Mouse (Mus musculus): ENCODE results near the gene Efna3.
A peak's percentile ranks its signal among the peaks of the same experiment; 100 is the strongest.

The Efna3 gene

GRCm38 (mm10) chr3:89330948-89331347, 8.2 kb upstream of the Efna3 start:
- Histone ChIP-seq H3K36me3 (ENCODE audit: control insufficient read depth, insufficient read depth, low read length, poor library complexity, severe bottlenecking) (no peaks in the 10 kb centered on the region), H3K27me3 (ENCODE audit: control insufficient read depth, insufficient read depth, low read length, poor library complexity, severe bottlenecking) (no peaks in the 10 kb centered on the region)
- DNase-seq (ENCODE audit: low read depth, low spot score), result no peak

DNA sequence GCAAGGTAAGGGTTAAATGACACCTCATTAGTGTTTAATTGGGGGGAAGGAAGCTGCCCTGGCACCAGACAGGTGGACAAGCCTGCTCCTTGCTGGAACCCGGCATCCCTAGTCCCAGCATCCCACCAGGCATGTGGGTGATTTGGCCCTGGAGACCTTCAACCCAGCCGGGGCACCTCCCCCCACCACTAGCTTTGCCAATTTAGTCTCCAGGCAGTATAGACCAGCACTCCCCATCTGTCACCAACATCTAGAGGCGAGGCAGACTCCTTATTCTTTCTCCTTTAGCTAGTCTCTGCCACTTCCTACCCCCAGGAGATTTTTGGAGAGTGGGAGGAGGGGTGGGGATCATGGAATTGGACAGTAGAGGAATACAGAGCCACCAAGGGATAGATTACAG, 7.6 kb upstream of the Efna3 start:
- no peaks in the 10 kb centered on the region for H3K27me3 ChIP-seq (ENCODE audit: control insufficient read depth, insufficient read depth, low read length, poor library complexity, severe bottlenecking)
- no peaks in the 10 kb centered on the region for H3K36me3 ChIP-seq (ENCODE audit: control insufficient read depth, insufficient read depth, low read length, poor library complexity, severe bottlenecking)
- DNase-seq (ENCODE audit: low read depth, low spot score), result no peak

DNA sequence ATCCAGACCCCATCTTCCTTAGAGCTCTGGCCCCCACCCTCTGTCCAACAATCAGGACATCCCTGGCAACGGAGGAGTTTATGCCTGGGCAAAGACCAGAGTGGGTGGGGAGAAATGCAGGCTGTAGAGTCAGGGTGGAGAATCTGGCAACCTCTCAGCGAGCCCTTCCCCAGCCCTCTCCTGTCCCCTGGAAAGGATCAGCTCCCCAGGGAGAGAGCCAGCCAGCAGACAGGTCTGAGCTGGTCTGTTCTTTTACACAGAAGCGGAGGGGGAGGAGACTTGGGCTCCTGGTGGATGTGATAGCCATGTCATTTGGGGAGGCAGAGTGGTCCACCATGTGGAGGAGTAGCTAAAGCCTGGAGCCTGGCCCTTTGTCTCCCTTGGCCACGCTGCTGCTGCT, 5.9 kb upstream of the Efna3 start:
- Histone ChIP-seq H3K27me3 (ENCODE audit: control insufficient read depth, insufficient read depth, low read length, poor library complexity, severe bottlenecking) (no peaks in the 10 kb centered on the region), H3K36me3 (ENCODE audit: control insufficient read depth, insufficient read depth, low read length, poor library complexity, severe bottlenecking) (no peaks in the 10 kb centered on the region)
- DNase-seq (ENCODE audit: low read depth, low spot score), result no peak

GRCm38 (mm10) chr3:89327371-89327870, 4.7 kb upstream of the Efna3 start:
- no peaks in the 10 kb centered on the region for H3K27me3 ChIP-seq (ENCODE audit: control insufficient read depth, insufficient read depth, low read length, poor library complexity, severe bottlenecking)
- no peaks in the 10 kb centered on the region for H3K36me3 ChIP-seq (ENCODE audit: control insufficient read depth, insufficient read depth, low read length, poor library complexity, severe bottlenecking)
- no peak for DNase-seq (ENCODE audit: low read depth, low spot score)

GRCm38 (mm10) chr3:89325882-89326281, 3.1 kb upstream of the Efna3 start:
- no peaks in the 10 kb centered on the region for H3K36me3 ChIP-seq (ENCODE audit: control insufficient read depth, insufficient read depth, low read length, poor library complexity, severe bottlenecking)
- DNase-seq (ENCODE audit: low read depth, low spot score), result no peak

GRCm38 (mm10) chr3:89322131-89322500, 649 bp downstream of the Efna3 start:
- Histone ChIP-seq H3K36me3 (ENCODE audit: control insufficient read depth, insufficient read depth, low read length, poor library complexity, severe bottlenecking) (no peaks in the 10 kb centered on the region), H3K27me3 (ENCODE audit: control insufficient read depth, insufficient read depth, low read length, poor library complexity, severe bottlenecking) (no peaks in the 10 kb centered on the region; the same call in 1 of the 2 replicates)
- DNase-seq (ENCODE audit: low read depth, low spot score), result no peak

More at GRCm38 (mm10) chr3:89325882-89326281, 3.1 kb upstream of the Efna3 start:
- H3K27me3 ChIP-seq (ENCODE audit: control insufficient read depth, insufficient read depth, low read length, poor library complexity, severe bottlenecking), result no peaks in the 10 kb centered on the region; the same call in 1 of the 2 replicates

DNA sequence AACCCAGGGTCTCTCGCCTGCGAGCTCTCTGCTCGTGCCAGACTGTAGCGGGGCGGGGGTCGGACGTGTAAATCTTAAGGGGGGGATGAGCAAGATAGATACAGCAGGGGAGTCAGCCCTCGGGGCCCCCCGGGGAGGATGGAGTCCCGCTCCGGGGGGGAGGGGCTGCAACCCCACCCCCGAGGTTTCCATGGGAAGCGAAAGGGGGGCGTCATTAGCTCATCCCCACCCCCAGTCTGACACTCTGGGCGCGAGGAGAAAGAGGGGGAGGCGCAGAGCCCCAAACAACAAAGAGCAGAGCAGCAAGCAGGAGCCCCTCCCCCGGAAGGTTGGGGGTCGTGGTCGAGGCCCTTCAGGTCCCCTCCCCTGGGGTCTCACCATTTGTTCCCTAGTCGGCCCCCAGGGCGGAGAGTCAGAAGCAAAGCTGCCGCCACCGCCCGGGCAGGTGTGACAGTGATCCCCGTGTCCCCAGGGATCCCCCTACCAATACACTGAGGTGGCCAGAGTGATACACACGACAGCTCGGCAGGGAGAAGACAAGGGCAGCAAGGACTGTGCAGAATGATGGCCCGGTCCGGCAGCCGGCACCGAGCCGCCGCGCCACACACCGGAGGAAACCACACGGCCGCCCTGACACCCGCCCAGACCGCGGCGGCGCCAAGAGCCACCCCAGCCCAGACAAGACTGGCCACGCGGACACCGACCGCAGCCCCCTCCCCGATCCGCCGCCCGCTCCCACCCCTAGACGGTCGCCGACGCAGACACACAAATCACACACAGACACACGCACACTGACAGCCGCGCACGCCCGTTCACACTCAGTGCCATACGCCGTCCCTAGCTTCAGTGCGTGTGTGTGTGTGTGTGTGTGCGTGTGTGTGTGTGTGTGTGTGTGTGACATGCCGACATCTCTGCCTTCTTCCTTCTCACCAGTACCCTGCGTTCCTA, 1.3 kb downstream of the Efna3 start:
- DNase-seq (ENCODE audit: low read depth, low spot score), result peak; percentile 58
- H3K27me3 ChIP-seq (ENCODE audit: control insufficient read depth, insufficient read depth, low read length, poor library complexity, severe bottlenecking), result no peaks in the 10 kb centered on the region; the same call in 1 of the 2 replicates
- H3K36me3 ChIP-seq (ENCODE audit: control insufficient read depth, insufficient read depth, low read length, poor library complexity, severe bottlenecking), result no peaks in the 10 kb centered on the region

GRCm38 (mm10) chr3:89320581-89321182, 2.1 kb downstream of the Efna3 start:
- Histone ChIP-seq H3K36me3 (ENCODE audit: control insufficient read depth, insufficient read depth, low read length, poor library complexity, severe bottlenecking) (no peaks in the 10 kb centered on the region), H3K27me3 (ENCODE audit: control insufficient read depth, insufficient read depth, low read length, poor library complexity, severe bottlenecking) (no peaks in the 10 kb centered on the region; the same call in 1 of the 2 replicates)
- DNase-seq (ENCODE audit: low read depth, low spot score), result no peak

DNA sequence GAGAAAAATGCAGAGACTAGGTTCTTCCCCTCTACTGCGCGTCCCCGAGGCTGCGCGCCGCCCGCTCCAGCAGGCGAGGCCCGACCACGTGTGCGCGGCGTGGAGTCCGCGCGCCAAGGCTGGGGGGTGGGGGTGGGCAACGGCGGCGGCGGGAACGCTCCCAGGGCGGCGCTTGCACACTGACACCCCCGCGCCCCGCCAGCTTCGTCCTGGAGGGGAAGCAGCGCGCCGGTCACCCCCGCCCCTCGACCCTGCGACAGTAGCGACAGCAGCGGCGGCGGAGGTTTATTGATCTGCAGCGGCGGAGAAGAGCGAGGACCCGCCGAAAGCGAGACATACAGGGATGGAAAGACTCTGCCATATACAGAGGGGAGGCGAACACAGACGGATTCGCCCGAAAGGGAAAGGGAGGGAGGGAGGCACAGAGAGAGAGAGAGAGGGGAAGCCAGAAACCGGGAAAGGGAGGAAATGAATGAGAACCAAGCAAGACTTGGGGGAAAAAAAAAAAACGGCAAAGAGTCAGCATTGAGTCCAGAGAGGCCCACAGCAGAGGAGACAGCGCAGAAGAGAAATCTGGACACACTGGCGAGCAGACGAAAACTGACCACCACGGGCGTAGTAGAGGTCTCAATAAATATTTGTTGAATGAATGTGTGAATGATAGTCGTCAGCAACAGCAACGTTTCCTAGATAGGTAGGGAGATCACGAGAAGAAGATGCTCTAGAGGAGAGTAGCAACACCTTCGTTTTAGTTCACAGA, 3.0 kb downstream of the Efna3 start:
- DNase-seq (ENCODE audit: low read depth, low spot score), result no peak
- no peaks in the 10 kb centered on the region for H3K36me3 ChIP-seq (ENCODE audit: control insufficient read depth, insufficient read depth, low read length, poor library complexity, severe bottlenecking)
- no peaks in the 10 kb centered on the region; the same call in 1 of the 2 replicates for H3K27me3 ChIP-seq (ENCODE audit: control insufficient read depth, insufficient read depth, low read length, poor library complexity, severe bottlenecking)

GRCm38 (mm10) chr3:89318971-89319590, 3.7 kb downstream of the Efna3 start:
- no peak for DNase-seq (ENCODE audit: low read depth, low spot score)
- Histone ChIP-seq H3K36me3 (ENCODE audit: control insufficient read depth, insufficient read depth, low read length, poor library complexity, severe bottlenecking) (no peaks in the 10 kb centered on the region), H3K27me3 (ENCODE audit: control insufficient read depth, insufficient read depth, low read length, poor library complexity, severe bottlenecking) (no peaks in the 10 kb centered on the region; the same call in 1 of the 2 replicates)

DNA sequence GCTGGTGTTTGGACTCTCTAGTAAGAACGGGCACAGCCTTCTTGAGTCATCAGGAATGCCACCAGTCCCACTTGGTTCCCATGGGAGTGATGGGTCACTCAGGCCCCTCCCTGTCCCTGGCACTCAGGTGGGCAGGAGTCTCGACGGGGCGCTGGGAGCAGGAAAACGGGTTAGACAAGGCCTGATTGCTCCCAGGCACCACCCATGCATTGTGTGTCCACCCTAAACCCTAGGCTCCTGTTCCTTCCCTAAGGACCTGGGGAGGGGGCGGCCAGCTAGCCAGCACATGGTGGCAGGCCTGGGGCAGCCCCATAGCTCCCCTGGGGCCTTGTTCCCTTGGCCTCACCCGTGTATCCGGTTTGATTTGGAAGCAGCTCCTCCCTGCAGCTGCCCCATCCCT, 4.4 kb downstream of the Efna3 start:
- H3K36me3 ChIP-seq (ENCODE audit: control insufficient read depth, insufficient read depth, low read length, poor library complexity, severe bottlenecking), result no peaks in the 10 kb centered on the region
- DNase-seq (ENCODE audit: low read depth, low spot score), result no peak
- no peaks in the 10 kb centered on the region; the same call in 1 of the 2 replicates for H3K27me3 ChIP-seq (ENCODE audit: control insufficient read depth, insufficient read depth, low read length, poor library complexity, severe bottlenecking)

- DNase-seq (ENCODE audit: low read depth, low spot score), result no peak
- no peaks in the 10 kb centered on the region; the same call in 1 of the 2 replicates for H3K27me3 ChIP-seq (ENCODE audit: control insufficient read depth, insufficient read depth, low read length, poor library complexity, severe bottlenecking)
- no peaks in the 10 kb centered on the region for H3K36me3 ChIP-seq (ENCODE audit: control insufficient read depth, insufficient read depth, low read length, poor library complexity, severe bottlenecking)
Measured at GRCm38 (mm10) chr3:89317246-89317645, 5.5 kb downstream of the Efna3 start.

DNA sequence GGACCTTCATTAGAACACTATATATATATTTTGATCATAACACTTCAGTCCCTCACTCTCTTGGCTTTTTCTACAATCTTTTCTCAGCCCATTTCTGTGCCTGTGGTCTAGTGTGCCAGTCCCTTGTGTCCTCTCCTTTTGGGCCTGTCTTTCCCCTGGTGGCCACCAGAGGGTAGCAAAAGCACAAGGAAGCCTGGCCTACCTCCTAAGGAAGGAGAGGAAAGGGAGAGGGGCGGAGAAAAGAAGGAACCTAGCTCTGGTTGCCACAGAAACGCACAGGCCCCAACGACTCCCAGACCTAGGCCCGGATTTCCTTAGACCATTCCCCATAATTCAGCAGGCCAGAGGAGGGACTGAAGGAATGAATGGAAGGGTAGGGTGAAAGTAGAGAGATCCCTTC, 5.9 kb downstream of the Efna3 start:
- Histone ChIP-seq H3K36me3 (ENCODE audit: control insufficient read depth, insufficient read depth, low read length, poor library complexity, severe bottlenecking) (no peaks in the 10 kb centered on the region), H3K27me3 (ENCODE audit: control insufficient read depth, insufficient read depth, low read length, poor library complexity, severe bottlenecking) (no peaks in the 10 kb centered on the region; the same call in 1 of the 2 replicates)
- DNase-seq (ENCODE audit: low read depth, low spot score), result peak; percentile 79
